Mouse (Mus musculus) intestine, postnatal 0 days (tissue): ENCODE measurements around the gene Dicer1. TPM values are rescaled to one million over a fixed set of nuclear protein-coding genes. Genes with fewer than 3 reads are reported as not detected.

Experiments
- ATAC-seq: fragments of 200-750 bp; cut with Nextera tagmentation; 2 replicates; pipeline ENCODE4 v1.8.0; 2017; ENCODE audit warnings: mild to moderate bottlenecking, moderate TSS enrichment, moderate library complexity
- H3K27ac ChIP-seq: fragments of 300-500 bp; sonication (generic); 2 replicates; pipeline ENCODE4 v1.5.1; 2014; ENCODE audit warnings: mild to moderate bottlenecking, low read depth, low read length, moderate library complexity
- H3K27me3 ChIP-seq: fragments of 300-500 bp; sonication (generic); replicated peaks from 2 replicates; pipeline ENCODE4 v1.6.1; 2014; ENCODE audit warnings: low read length, mixed read lengths; ENCODE audit not compliant: control insufficient read depth, insufficient read depth
- H3K36me3 ChIP-seq: fragments of 300-500 bp; sonication (generic); 2 replicates; pipeline ENCODE4 v1.6.1; 2014; ENCODE audit warnings: mild to moderate bottlenecking, moderate library complexity; ENCODE audit not compliant: control insufficient read depth, insufficient read depth
- H3K4me1 ChIP-seq: fragments of 300-500 bp; sonication (generic); replicated peaks from 2 replicates; pipeline ENCODE4 v1.6.1; 2014; ENCODE audit warnings: antibody characterized with exemption, low read length, mixed read lengths; ENCODE audit not compliant: control insufficient read depth, insufficient read depth
- H3K4me2 ChIP-seq: fragments of 300-500 bp; sonication (generic); replicated peaks from 2 replicates; pipeline ENCODE4 v1.6.1; 2014; ENCODE audit warnings: low read depth, mild to moderate bottlenecking, moderate library complexity
- H3K4me3 ChIP-seq: fragments of 300-500 bp; sonication (generic); 2 replicates; pipeline ENCODE4 v1.5.1; 2014; ENCODE audit warnings: low read depth, low read length
- H3K9ac ChIP-seq: fragments of 300-500 bp; sonication (generic); 2 replicates; pipeline ENCODE4 v1.6.1; 2014; ENCODE audit warnings: mild to moderate bottlenecking, low read depth, low read length
- H3K9me3 ChIP-seq: fragments of 300-500 bp; sonication (generic); 2 replicates; pipeline ENCODE4 v1.6.1; 2016; ENCODE audit warnings: mixed run types; ENCODE audit not compliant: control insufficient read depth
- CTCF ChIP-seq: sonication (generic); IDR thresholded peaks from 2 replicates; pipeline ENCODE4 v1.5.1; 2016; ENCODE audit warnings: low read depth, mild to moderate bottlenecking, control low read depth, antibody characterized with exemption, moderate library complexity
- WGBS: fragments of 180-500 bp; shearing (Covaris S2); extraction: QIAGEN DNeasy Blood & Tissue Kit; methylation state at CpG from one replicate; pipeline ENCODE4 v1.1.7; 2014; 5-methylcytosine and 5-hydroxymethylcytosine counted together
- polyA plus RNA-seq: library from polyadenylated mRNA; unstranded; fragments of >200 nt; fragmentation: Nextera tagmentation; extraction: Ambion mirVana; gene quantifications from 2 replicates; pipeline ENCODE4 v1.2.1, GENCODE M21; 2015

Dicer1 gene
- polyA plus RNA-seq, result 16.0 and 17.6 TPM in 2 replicates

- Histone ChIP-seq H3K9me3 (no peaks in the 10 kb centered on the region), H3K4me1 (no peaks in the 10 kb centered on the region), H3K36me3 (0 out of 2 replicates have a peak, but pooled peaks cover 4% of the 10 kb centered on the region), H3K4me2 (peak within 1 kb of the TSS; percentile 93), H3K9ac (peak within 1 kb of the TSS; percentile 98), H3K4me3 (peak within 1 kb of the TSS; percentile 84), H3K27ac (peak within 1 kb of the TSS; percentile 92), H3K27me3 (no peaks in the 10 kb centered on the region)
- peak; percentile 44 for TF ChIP-seq CTCF
- under 1% methylated on average over 85 of the region's 94 CpGs for WGBS
- ATAC-seq, result peak; percentile 97
Measured at GRCm38 (mm10) chr12:104751814-104752765, at the start of gene Dicer1. Dicer1 (minus strand) TSS chr12:104751952.

DNA sequence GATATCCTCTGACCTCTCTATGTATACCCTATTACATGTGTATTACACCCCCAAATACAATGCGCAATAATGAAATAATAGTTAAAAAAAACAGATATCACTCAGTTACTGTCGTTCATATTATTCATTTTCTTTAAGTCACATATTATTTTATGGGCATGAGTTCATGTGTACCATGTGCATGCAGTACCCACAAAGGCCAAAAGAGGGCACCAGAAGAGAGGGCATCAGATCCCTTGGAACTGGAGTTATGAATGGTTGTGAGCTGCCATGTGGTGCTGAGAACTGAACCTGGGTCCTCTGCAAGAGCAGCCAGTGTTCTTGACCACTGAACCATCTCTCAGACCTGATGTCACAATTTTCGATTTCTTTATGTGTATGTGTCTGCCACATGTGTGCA is 47.6 kb upstream of the Dicer1 start:
- Histone ChIP-seq H3K9me3 (no peaks in the 10 kb centered on the region), H3K9ac (no peak overlapping the region), H3K4me2 (no peak overlapping the region), H3K27me3 (no peaks in the 10 kb centered on the region), H3K4me1 (no peaks in the 10 kb centered on the region), H3K4me3 (no peak overlapping the region), H3K36me3 (peaks cover 45% of the 10 kb centered on the region; the same call in 1 of the 2 replicates), H3K27ac (no peak overlapping the region)
- TF ChIP-seq CTCF, result peak; percentile 51
- ATAC-seq, result no peak
- WGBS, result 95% methylated on average over 3 of the region's 3 CpGs

- Histone ChIP-seq H3K27ac (no peak overlapping the region), H3K4me3 (no peak overlapping the region), H3K9ac (no peak overlapping the region), H3K36me3 (peaks cover 44% of the 10 kb centered on the region; the same call in 1 of the 2 replicates), H3K4me2 (no peak overlapping the region), H3K27me3 (no peaks in the 10 kb centered on the region), H3K9me3 (no peaks in the 10 kb centered on the region), H3K4me1 (no peaks in the 10 kb centered on the region)
- TF ChIP-seq CTCF, result no peak
- no peak for ATAC-seq
- WGBS, result 96% methylated on average over 6 of the region's 6 CpGs
Measured at GRCm38 (mm10) chr12:104797905-104798304, 46.2 kb upstream of the Dicer1 start.

- no peaks in the 10 kb centered on the region for H3K9me3 ChIP-seq
- H3K36me3 ChIP-seq, result peaks cover 42% of the 10 kb centered on the region; the same call in 1 of the 2 replicates
- no peak for ATAC-seq
- no peak overlapping the region for H3K4me2 ChIP-seq
- no peak overlapping the region for H3K4me3 ChIP-seq
- WGBS, result 88% methylated on average over 11 of the region's 11 CpGs
- H3K27me3 ChIP-seq, result no peaks in the 10 kb centered on the region
- H3K9ac ChIP-seq, result no peak overlapping the region
- no peak overlapping the region for H3K27ac ChIP-seq
- no peaks in the 10 kb centered on the region for H3K4me1 ChIP-seq
- peak; percentile 54 for TF ChIP-seq CTCF
Measured at GRCm38 (mm10) chr12:104796635-104797378, 45.1 kb upstream of the Dicer1 start.

- Histone ChIP-seq H3K4me1 (no peaks in the 10 kb centered on the region), H3K36me3 (peaks cover 41% of the 10 kb centered on the region; the same call in 1 of the 2 replicates), H3K27me3 (no peaks in the 10 kb centered on the region), H3K9ac (no peak overlapping the region), H3K27ac (no peak overlapping the region), H3K9me3 (no peaks in the 10 kb centered on the region), H3K4me3 (no peak overlapping the region), H3K4me2 (no peak overlapping the region)
- no peak for TF ChIP-seq CTCF
- 88% methylated on average over 5 of the region's 5 CpGs for WGBS
- no peak for ATAC-seq
Measured at GRCm38 (mm10) chr12:104794957-104795356, 43.2 kb upstream of the Dicer1 start.

GRCm38 (mm10) chr12:104793486-104793885 is 41.7 kb upstream of the Dicer1 start:
- H3K4me2 ChIP-seq, result no peak overlapping the region
- ATAC-seq, result no peak
- 58% methylated on average over 12 of the region's 12 CpGs for WGBS
- H3K27ac ChIP-seq, result no peak overlapping the region
- no peak overlapping the region for H3K4me3 ChIP-seq
- no peak overlapping the region for H3K9ac ChIP-seq
- no peaks in the 10 kb centered on the region for H3K4me1 ChIP-seq
- TF ChIP-seq CTCF, result no peak
- H3K9me3 ChIP-seq, result no peaks in the 10 kb centered on the region
- no peaks in the 10 kb centered on the region for H3K27me3 ChIP-seq
- H3K36me3 ChIP-seq, result peaks cover 32% of the 10 kb centered on the region; the same call in 1 of the 2 replicates
